Mouse (Mus musculus): ENCODE measurements at regions not wholly inside any gene's neighbourhood (a gene's known extent, or its start where the extent isn't known, plus 50 kb on each side); places are given as distances from the start of the nearest gene placed in this dataset.

DNA sequence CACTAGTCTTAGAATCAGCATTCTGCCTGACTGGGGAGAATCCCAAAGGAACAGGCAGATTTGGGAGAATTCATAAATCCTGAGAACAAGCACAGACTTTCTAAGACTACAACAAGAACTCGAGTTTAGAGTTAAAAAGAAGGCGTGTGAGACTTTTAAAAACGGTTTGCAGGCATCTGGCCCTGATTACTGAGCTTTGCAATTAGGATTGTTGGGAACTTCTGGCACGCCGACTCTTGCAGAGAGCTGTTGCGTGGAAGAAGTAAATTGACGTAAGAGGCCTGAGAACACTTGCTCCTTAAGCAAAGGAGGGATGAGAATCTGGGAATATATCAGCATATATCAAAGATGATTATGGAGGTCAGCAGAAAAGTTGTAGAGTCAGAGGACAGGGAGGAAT is 507.4 kb downstream of the Gabrg2 start:
- no peak for TF ChIP-seq CTCF (IDR thresholded peaks at IDR 0.05; ENCODE audit: low read depth)
- TF ChIP-seq EP300 (optimal IDR thresholded peaks at IDR 0.05), result no peak
